Mouse (Mus musculus): ENCODE data around the gene Tspoap1. TPM values are rescaled to one million over a fixed set of nuclear protein-coding genes. Genes with fewer than 3 reads are reported as not detected.

Tspoap1 gene
- polyA plus RNA-seq, 1 experiment, result 3.1 TPM

DNA sequence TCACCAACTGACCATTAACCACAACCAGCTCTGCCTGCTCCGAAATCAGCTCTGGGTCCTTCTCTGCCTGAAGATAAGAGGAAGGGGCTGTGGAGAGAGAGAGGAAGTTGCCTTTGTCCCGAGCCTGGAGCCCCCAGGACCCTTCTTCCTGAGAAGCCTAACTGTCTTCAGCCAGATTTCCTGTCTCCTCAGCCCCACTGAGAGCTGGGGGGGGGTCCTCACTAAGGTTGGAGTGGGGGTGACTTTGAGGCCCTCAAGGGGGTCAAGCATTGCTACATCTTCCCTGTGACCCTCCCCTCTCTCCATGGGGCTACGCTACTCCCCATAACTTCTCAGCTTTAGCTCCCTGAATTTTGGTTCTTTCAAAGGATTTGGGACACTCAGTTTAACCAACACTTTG is 33.1 kb downstream of the Tspoap1 start, which contains the start of gene Mpo:
Mpo (plus strand) TSS at position 122 of the 400 bp plus-strand sequence.
- no peak within 1 kb of the TSS for H3K27ac ChIP-seq (ENCODE audit: insufficient read depth, low read depth, low read length)
- DNase-seq, result no peak
- H3K4me3 ChIP-seq (ENCODE audit: insufficient read depth, low read depth, low read length), result no peak within 1 kb of the TSS
- H3K27me3 ChIP-seq (replicated peaks; ENCODE audit: control insufficient read depth, insufficient read depth, low read length), result no peaks in the 10 kb centered on the region
- no peaks in the 10 kb centered on the region for H3K36me3 ChIP-seq (ENCODE audit: control insufficient read depth, insufficient read depth, low read length)
- H3K4me1 ChIP-seq (ENCODE audit: control insufficient read depth, insufficient read depth, low read length), result no peaks in the 10 kb centered on the region
- TF ChIP-seq CTCF (conservative IDR thresholded peaks at IDR 0.05; ENCODE audit: insufficient read depth, insufficient read length, low read depth, low read length) (no peak), POLR2A (IDR thresholded peaks at IDR 0.05; ENCODE audit: low read depth, low read length) (no peak)
- WGBS, result 71% methylated on average over 3 of the region's 3 CpGs

DNA sequence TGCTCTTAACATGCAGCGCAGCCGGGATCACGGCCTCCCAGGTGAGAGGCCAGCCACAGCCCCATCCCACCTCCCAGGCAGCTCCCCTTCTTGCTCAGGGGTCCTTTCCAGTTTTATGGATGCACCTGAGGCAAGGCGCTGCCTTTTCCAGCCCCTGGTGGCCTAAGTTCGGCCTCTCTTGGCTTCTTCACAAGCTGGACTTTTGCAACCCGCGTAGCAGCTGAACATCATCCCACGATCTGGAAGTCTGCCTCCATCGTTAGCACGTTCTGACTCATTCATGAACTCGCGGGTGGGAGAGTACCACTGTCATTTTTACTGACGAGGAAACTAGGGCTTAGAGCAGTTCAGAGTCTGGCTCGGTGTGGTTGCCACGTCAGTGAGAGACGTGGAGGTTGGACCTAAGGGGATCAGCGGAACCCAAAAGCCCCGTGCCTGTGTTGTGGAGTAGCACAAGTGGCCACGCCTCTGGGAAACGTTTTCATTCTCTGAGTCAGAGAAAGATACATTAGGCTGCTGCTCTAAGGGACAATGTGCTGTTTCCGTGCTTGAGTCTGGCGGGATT is 41.5 kb downstream of the Tspoap1 start:
- no peaks in the 10 kb centered on the region for H3K36me3 ChIP-seq (ENCODE audit: control insufficient read depth, insufficient read depth, low read length)
- no peak overlapping the region for H3K4me3 ChIP-seq (ENCODE audit: insufficient read depth, low read depth, low read length)
- 78% methylated on average over 22 of the region's 22 CpGs for WGBS
- no peaks in the 10 kb centered on the region for H3K4me1 ChIP-seq (ENCODE audit: control insufficient read depth, insufficient read depth, low read length)
- TF ChIP-seq CTCF (conservative IDR thresholded peaks at IDR 0.05; ENCODE audit: insufficient read depth, insufficient read length, low read depth, low read length), result no peak
- TF ChIP-seq POLR2A (IDR thresholded peaks at IDR 0.05; ENCODE audit: low read depth, low read length), result no peak
- H3K27ac ChIP-seq (ENCODE audit: insufficient read depth, low read depth, low read length), result no peak overlapping the region
- no peaks in the 10 kb centered on the region for H3K27me3 ChIP-seq (replicated peaks; ENCODE audit: control insufficient read depth, insufficient read depth, low read length)
- DNase-seq, result no peak

DNA sequence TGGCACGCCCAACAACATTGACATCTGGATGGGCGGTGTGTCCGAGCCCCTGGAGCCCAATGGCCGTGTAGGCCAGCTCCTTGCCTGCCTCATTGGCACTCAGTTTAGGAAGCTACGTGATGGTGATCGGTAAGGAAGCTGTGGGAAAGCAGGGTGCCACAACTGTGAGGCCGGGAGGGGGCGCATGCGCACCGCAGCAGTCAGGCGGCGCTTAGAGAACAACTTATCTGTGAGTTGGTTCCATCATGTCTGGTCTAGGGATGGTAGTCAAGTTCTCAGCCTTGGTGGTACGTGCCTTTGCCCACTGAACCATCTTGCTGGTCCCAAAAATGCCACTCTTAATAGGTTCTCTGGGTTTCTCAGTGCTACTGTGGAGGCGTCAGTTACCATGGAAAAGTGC is 42.3 kb downstream of the Tspoap1 start:
- H3K4me1 ChIP-seq (ENCODE audit: control insufficient read depth, insufficient read depth, low read length), result no peaks in the 10 kb centered on the region
- no peak overlapping the region for H3K4me3 ChIP-seq (ENCODE audit: insufficient read depth, low read depth, low read length)
- no peaks in the 10 kb centered on the region for H3K36me3 ChIP-seq (ENCODE audit: control insufficient read depth, insufficient read depth, low read length)
- H3K27me3 ChIP-seq (replicated peaks; ENCODE audit: control insufficient read depth, insufficient read depth, low read length), result no peaks in the 10 kb centered on the region
- no peak overlapping the region for H3K27ac ChIP-seq (ENCODE audit: insufficient read depth, low read depth, low read length)
- TF ChIP-seq CTCF (conservative IDR thresholded peaks at IDR 0.05; ENCODE audit: insufficient read depth, insufficient read length, low read depth, low read length) (no peak; the same call in 1 of the 2 replicates), POLR2A (IDR thresholded peaks at IDR 0.05; ENCODE audit: low read depth, low read length) (no peak)
- DNase-seq, result peak; percentile 8
- 62% methylated on average over 14 of the region's 14 CpGs for WGBS

DNA sequence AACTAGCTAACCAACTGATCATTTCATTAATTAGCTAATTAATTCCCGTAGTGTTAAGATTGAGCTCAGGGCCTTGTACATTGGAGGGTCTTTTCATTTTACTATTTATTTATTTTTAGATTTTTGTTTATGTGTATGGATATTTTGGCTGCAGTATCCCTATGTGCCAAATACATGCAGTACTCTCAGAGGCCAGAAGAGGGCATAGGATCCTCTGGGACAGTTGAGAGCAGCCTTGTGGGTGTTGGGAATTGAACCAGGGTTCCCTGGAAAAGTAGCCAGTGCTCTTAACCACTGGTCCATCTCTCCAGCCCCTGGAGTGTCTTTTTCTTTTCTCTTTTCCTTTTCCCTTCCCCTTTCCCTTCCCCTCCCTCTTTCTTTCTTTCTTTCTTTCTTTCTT is 45.1 kb downstream of the Tspoap1 start:
- WGBS, result 71% methylated on average over 1 of the region's 1 CpGs
- Histone ChIP-seq H3K4me1 (ENCODE audit: control insufficient read depth, insufficient read depth, low read length) (no peaks in the 10 kb centered on the region), H3K27me3 (replicated peaks; ENCODE audit: control insufficient read depth, insufficient read depth, low read length) (no peaks in the 10 kb centered on the region), H3K36me3 (ENCODE audit: control insufficient read depth, insufficient read depth, low read length) (no peaks in the 10 kb centered on the region), H3K27ac (ENCODE audit: insufficient read depth, low read depth, low read length) (no peak overlapping the region), H3K4me3 (ENCODE audit: insufficient read depth, low read depth, low read length) (no peak overlapping the region)
- peak; percentile 39 for DNase-seq
- TF ChIP-seq POLR2A (IDR thresholded peaks at IDR 0.05; ENCODE audit: low read depth, low read length) (no peak), CTCF (conservative IDR thresholded peaks at IDR 0.05; ENCODE audit: insufficient read depth, insufficient read length, low read depth, low read length) (peak; percentile 45)

DNA sequence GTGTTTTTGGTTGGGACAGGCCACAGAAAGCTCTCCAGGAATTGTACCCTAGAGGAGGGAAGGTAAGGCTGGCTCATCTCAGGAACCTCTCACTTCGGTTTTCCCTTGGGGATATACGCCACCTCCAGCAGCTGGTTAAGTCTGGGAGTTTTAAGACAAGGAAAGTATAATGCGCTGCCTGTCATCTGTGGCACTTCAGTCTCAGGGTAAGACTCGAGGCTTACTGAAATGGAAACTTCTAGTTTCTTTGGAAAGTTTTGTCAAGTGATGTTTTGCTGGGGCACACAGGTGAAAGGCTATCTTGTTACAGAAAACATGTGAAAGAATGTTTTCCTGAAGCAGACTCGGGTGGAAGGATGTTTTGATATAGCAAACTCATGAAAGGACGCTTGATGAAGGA is 47.1 kb downstream of the Tspoap1 start:
- H3K27me3 ChIP-seq (replicated peaks; ENCODE audit: control insufficient read depth, insufficient read depth, low read length), result no peaks in the 10 kb centered on the region
- no peaks in the 10 kb centered on the region for H3K36me3 ChIP-seq (ENCODE audit: control insufficient read depth, insufficient read depth, low read length)
- no peak for DNase-seq
- no peaks in the 10 kb centered on the region for H3K4me1 ChIP-seq (ENCODE audit: control insufficient read depth, insufficient read depth, low read length)
- no peak overlapping the region for H3K27ac ChIP-seq (ENCODE audit: insufficient read depth, low read depth, low read length)
- no peak overlapping the region for H3K4me3 ChIP-seq (ENCODE audit: insufficient read depth, low read depth, low read length)
- 72% methylated on average over 6 of the region's 6 CpGs for WGBS
- TF ChIP-seq CTCF (conservative IDR thresholded peaks at IDR 0.05; ENCODE audit: insufficient read depth, insufficient read length, low read depth, low read length), result no peak
- no peak for TF ChIP-seq POLR2A (IDR thresholded peaks at IDR 0.05; ENCODE audit: low read depth, low read length)

DNA sequence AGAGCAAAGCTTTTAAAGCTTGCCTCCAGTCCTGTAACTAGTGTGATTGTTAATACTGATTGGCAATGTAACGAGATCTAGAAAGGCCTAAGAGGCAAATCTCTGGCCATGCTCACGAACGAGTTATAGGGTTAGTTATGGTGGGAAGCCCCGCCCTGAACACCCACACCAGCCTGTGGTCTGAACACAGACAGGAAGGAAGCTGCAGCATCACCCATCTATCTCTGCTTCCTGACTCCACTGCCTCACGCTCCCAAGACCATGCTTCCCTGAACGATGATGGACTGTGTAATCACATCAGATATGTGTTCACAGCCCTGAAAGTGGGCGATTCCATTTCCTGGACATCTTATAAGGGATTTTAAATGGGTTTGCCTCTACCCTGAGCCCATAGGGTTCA is 47.9 kb downstream of the Tspoap1 start:
- 71% methylated on average over 7 of the region's 7 CpGs for WGBS
- no peak overlapping the region for H3K4me3 ChIP-seq (ENCODE audit: insufficient read depth, low read depth, low read length)
- no peaks in the 10 kb centered on the region for H3K4me1 ChIP-seq (ENCODE audit: control insufficient read depth, insufficient read depth, low read length)
- DNase-seq, result no peak
- H3K36me3 ChIP-seq (ENCODE audit: control insufficient read depth, insufficient read depth, low read length), result no peaks in the 10 kb centered on the region
- TF ChIP-seq CTCF (conservative IDR thresholded peaks at IDR 0.05; ENCODE audit: insufficient read depth, insufficient read length, low read depth, low read length) (no peak), POLR2A (IDR thresholded peaks at IDR 0.05; ENCODE audit: low read depth, low read length) (no peak)
- H3K27ac ChIP-seq (ENCODE audit: insufficient read depth, low read depth, low read length), result no peak overlapping the region
- H3K27me3 ChIP-seq (replicated peaks; ENCODE audit: control insufficient read depth, insufficient read depth, low read length), result no peaks in the 10 kb centered on the region

DNA sequence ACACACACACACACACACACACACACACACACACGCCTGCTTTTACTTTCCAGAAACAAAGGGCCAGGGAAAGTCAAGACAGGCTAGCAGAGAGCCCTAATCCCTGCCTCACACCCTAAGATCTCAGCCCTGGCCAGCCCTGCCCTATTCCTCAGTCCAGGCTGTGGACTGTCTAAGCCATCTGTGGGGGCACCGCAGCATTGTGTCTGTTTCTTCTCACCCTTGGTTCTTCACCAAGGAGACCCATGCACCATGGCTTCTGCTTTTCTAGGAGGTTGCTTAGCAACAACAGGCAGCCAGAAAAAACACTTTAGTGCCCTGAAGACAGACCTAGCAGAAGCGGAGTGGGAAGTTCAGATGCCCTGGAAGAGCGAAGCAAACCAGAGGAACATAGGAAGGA is 51.1 kb downstream of the Tspoap1 start:
- H3K36me3 ChIP-seq (ENCODE audit: control insufficient read depth, insufficient read depth, low read length), result no peaks in the 10 kb centered on the region
- 48% methylated on average over 4 of the region's 4 CpGs for WGBS
- H3K4me3 ChIP-seq (ENCODE audit: insufficient read depth, low read depth, low read length), result no peak overlapping the region
- DNase-seq, result no peak
- TF ChIP-seq CTCF (conservative IDR thresholded peaks at IDR 0.05; ENCODE audit: insufficient read depth, insufficient read length, low read depth, low read length) (no peak), POLR2A (IDR thresholded peaks at IDR 0.05; ENCODE audit: low read depth, low read length) (no peak)
- no peak overlapping the region for H3K27ac ChIP-seq (ENCODE audit: insufficient read depth, low read depth, low read length)
- H3K27me3 ChIP-seq (replicated peaks; ENCODE audit: control insufficient read depth, insufficient read depth, low read length), result no peaks in the 10 kb centered on the region
- H3K4me1 ChIP-seq (ENCODE audit: control insufficient read depth, insufficient read depth, low read length), result no peaks in the 10 kb centered on the region
